Mouse (Mus musculus) cerebellum, adult 2 months (tissue): Measurements from ENCODE around the gene Ankmy1. TPM values are rescaled to one million over a fixed set of nuclear protein-coding genes. Genes with fewer than 3 reads are reported as not detected.

Experiments used
- DNase-seq, 2 experiments: peaks; one replicate each; pipeline ENCODE4 v3.0.0; 2021
- H3K27ac ChIP-seq: fragments of 200-500 bp; 2 replicates; pipeline ENCODE4 v1.5.1; 2012; ENCODE audit warnings: low read length, control low read depth, inconsistent platforms; ENCODE audit not compliant: insufficient read depth
- H3K27me3 ChIP-seq: fragments of 200-500 bp; 2 replicates; pipeline ENCODE4 v1.6.1; 2012; ENCODE audit warnings: inconsistent platforms, mild to moderate bottlenecking, low read length, moderate library complexity; ENCODE audit not compliant: control insufficient read depth, insufficient read depth
- H3K4me1 ChIP-seq: fragments of 200-500 bp; 2 replicates; pipeline ENCODE4 v1.6.1; 2011; ENCODE audit warnings: low read length; ENCODE audit not compliant: control insufficient read depth, insufficient read depth
- H3K4me3 ChIP-seq: fragments of 200-500 bp; replicated peaks from 2 replicates; pipeline ENCODE3; 2011; ENCODE audit warnings: mild to moderate bottlenecking, low read depth, low read length, control low read depth; ENCODE audit not compliant: insufficient read depth
- CTCF ChIP-seq: fragments of 200-500 bp; IDR thresholded peaks from 2 replicates; pipeline ENCODE4 v1.5.1; 2011; ENCODE audit warnings: low read depth, mild to moderate bottlenecking, control low read depth, low read length, moderate library complexity, borderline replicate concordance; ENCODE audit not compliant: insufficient read depth
- POLR2A ChIP-seq: fragments of 200-500 bp; IDR thresholded peaks from 2 replicates; pipeline ENCODE4 v1.6.1; 2011; ENCODE audit warnings: low read length, control low read depth, borderline replicate concordance; ENCODE audit not compliant: insufficient read depth
- WGBS: fragments of 180-500 bp; shearing (Covaris S2); methylation state at CpG from one replicate; pipeline ENCODE4 v1.1.7; 2018; 5-methylcytosine and 5-hydroxymethylcytosine counted together
- polyA plus RNA-seq: library from polyadenylated mRNA; depleted of rRNA; stranded (reverse); fragments of >200 nt; gene quantifications from 2 replicates; pipeline ENCODE4 v1.2.3, GENCODE M21; 2012

The Ankmy1 gene
- polyA plus RNA-seq, 1 experiment: 0.46 TPM

GRCm38 (mm10) chr1:92877431-92877978 lies 25.2 kb downstream of the Ankmy1 start:
- no peak for DNase-seq
- TF ChIP-seq POLR2A (no peak), CTCF (no peak)
- Histone ChIP-seq H3K27me3 (no peaks in the 10 kb centered on the region), H3K4me1 (peaks cover 40% of the 10 kb centered on the region), H3K27ac (no peak overlapping the region), H3K4me3 (no peak overlapping the region)
- 90% methylated on average over 12 of the region's 12 CpGs for WGBS

GRCm38 (mm10) chr1:92875360-92876111 lies 27.2 kb downstream of the Ankmy1 start:
- 91% methylated on average over 8 of the region's 8 CpGs for WGBS
- Histone ChIP-seq H3K4me1 (peaks cover 23% of the 10 kb centered on the region), H3K27ac (no peak overlapping the region), H3K4me3 (no peak overlapping the region), H3K27me3 (no peaks in the 10 kb centered on the region)
- no peak for DNase-seq
- no peak for TF ChIP-seq CTCF
- no peak for TF ChIP-seq POLR2A

- Histone ChIP-seq H3K4me1 (peaks cover 12% of the 10 kb centered on the region), H3K27ac (no peak overlapping the region), H3K4me3 (no peak overlapping the region), H3K27me3 (no peaks in the 10 kb centered on the region)
- WGBS: 83% methylated on average over 3 of the region's 3 CpGs
- no peak for DNase-seq
- no peak for TF ChIP-seq POLR2A
- TF ChIP-seq CTCF: no peak
These were observed 28.7 kb downstream of the Ankmy1 start for GRCm38 (mm10) chr1:92874011-92874410.

- H3K27ac ChIP-seq: no peak overlapping the region
- TF ChIP-seq POLR2A (no peak), CTCF (no peak)
- peaks cover 5% of the 10 kb centered on the region for H3K4me1 ChIP-seq
- no peak for DNase-seq
- H3K4me3 ChIP-seq: no peak overlapping the region
- 91% methylated on average over 7 of the region's 7 CpGs for WGBS
- H3K27me3 ChIP-seq: no peaks in the 10 kb centered on the region
These were observed 30.0 kb downstream of the Ankmy1 start for GRCm38 (mm10) chr1:92872666-92873065.

- no peaks in the 10 kb centered on the region for H3K27me3 ChIP-seq
- no peak overlapping the region for H3K27ac ChIP-seq
- no peak for DNase-seq
- peaks cover 6% of the 10 kb centered on the region for H3K4me1 ChIP-seq
- H3K4me3 ChIP-seq: no peak overlapping the region
- TF ChIP-seq CTCF (no peak), POLR2A (no peak)
- WGBS: 69% methylated on average over 2 of the region's 2 CpGs
These were observed 32.7 kb downstream of the Ankmy1 start for GRCm38 (mm10) chr1:92869985-92870384.

- WGBS: 53% methylated on average over 2 of the region's 2 CpGs
- peaks cover 6% of the 10 kb centered on the region for H3K4me1 ChIP-seq
- TF ChIP-seq CTCF: no peak
- TF ChIP-seq POLR2A: no peak
- DNase-seq: no peak
- H3K27me3 ChIP-seq: no peaks in the 10 kb centered on the region
- no peak overlapping the region for H3K4me3 ChIP-seq
- no peak overlapping the region for H3K27ac ChIP-seq
These were observed 36.5 kb downstream of the Ankmy1 start for GRCm38 (mm10) chr1:92866170-92866569.

- Histone ChIP-seq H3K27me3 (no peaks in the 10 kb centered on the region), H3K27ac (no peak overlapping the region), H3K4me3 (no peak overlapping the region), H3K4me1 (peaks cover 10% of the 10 kb centered on the region)
- DNase-seq: no peak
- TF ChIP-seq CTCF: no peak
- no peak for TF ChIP-seq POLR2A
- 82% methylated on average over 4 of the region's 4 CpGs for WGBS
These were observed 39.4 kb downstream of the Ankmy1 start for GRCm38 (mm10) chr1:92863268-92863667.

- no peak overlapping the region for H3K4me3 ChIP-seq
- 66% methylated on average over 6 of the region's 6 CpGs for WGBS
- DNase-seq: no peak
- TF ChIP-seq CTCF (no peak), POLR2A (no peak)
- no peaks in the 10 kb centered on the region for H3K27me3 ChIP-seq
- peaks cover 11% of the 10 kb centered on the region for H3K4me1 ChIP-seq
- H3K27ac ChIP-seq: no peak overlapping the region
These were observed 41.2 kb downstream of the Ankmy1 start for GRCm38 (mm10) chr1:92861503-92861902.
